Mouse (Mus musculus) heart, postnatal 0 days (tissue): ENCODE measurements around the gene Ccdc58.
"Not testable (repeated sequence)": the region's sequence is repeated elsewhere in the genome, so short reads cannot be mapped to it uniquely, and the experiment has no call there.

Experiments used
- CTCF ChIP-seq: IDR thresholded peaks from 2 replicates; pipeline ENCODE4 v1.5.1; 2016; ENCODE audit warnings: antibody characterized with exemption, control low read depth, low read depth
- EP300 ChIP-seq: IDR thresholded peaks from 2 replicates; pipeline ENCODE4 v1.6.1; 2016; ENCODE audit warnings: antibody characterized with exemption, low read depth

GRCm38 (mm10) chr16:36115751-36116150 is 44.3 kb downstream of the Ccdc58 start:
- not testable (repeated sequence) for TF ChIP-seq CTCF, EP300
